Mouse (Mus musculus): Measurements from ENCODE around the gene Tuba8.

Gene Tuba8

DNA sequence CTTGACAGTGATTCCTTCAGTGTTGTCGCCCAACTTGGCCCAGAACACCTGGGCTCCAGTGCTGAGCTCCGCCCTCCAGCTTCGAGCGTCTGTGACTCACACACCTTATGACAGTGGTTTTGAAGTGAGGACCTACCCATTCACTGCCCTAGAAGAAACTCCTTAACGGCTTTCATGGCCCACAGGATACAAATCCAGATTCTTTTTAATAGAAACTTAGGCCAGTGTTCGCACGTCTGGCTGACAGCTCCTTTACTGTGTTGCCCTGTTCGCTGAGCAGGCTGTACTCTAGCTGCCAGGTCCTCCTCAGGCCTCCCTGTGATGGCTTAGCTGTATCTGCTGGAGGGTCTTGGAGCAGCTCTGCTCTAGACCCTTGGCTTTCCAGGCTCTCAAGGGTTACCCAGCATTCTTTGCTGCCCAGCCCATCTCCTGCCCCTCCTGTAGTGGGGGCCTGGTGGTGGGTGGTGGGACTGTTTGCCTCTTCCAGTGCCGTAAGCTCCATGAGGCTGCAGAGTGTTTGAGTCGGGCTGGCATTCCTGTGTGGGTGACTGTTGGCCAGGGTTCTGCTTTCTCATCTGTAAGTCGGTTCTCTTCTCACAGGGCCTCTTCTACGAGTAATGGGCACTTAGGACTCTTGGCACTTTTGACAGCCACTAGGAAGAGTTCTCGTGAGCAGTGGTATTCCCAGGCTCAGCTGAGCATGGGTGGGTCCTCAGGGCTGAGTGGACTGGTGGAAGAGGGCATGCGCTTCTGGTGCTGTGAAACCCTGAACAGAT is 15.4 kb upstream of the Tuba8 start:
- no peak for ATAC-seq (ENCODE audit: insufficient number of reproducible peaks, low FRiP score, low TSS enrichment)

DNA sequence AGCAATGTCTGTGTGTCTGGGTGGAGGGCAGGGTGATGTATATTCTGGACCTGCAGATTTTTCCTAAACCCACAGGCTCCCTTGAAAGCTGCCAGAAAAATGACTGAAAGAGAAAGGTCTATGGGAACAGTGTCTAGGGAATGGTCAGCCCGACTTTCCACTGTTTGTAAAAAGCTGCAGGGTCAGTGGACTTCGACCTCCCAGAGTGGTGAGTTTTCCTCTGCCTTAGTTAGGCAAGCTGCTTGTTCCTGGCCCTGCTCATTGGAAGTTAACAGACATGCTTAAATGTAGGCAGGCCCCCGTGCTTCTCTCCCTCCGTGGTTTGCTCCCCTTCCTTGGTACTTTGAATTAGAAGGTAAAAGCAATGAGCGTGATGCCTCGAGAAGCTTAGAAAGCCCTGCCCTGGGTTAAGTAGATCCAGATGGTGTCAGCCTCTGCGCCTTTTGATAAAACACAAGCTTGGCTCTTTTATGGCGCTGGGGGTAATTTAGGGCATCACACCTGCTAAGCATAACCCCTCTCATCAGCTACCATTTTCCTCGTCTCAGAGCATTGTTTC is 12.6 kb upstream of the Tuba8 start:
- ATAC-seq (ENCODE audit: insufficient number of reproducible peaks, low FRiP score, low TSS enrichment), result no peak

DNA sequence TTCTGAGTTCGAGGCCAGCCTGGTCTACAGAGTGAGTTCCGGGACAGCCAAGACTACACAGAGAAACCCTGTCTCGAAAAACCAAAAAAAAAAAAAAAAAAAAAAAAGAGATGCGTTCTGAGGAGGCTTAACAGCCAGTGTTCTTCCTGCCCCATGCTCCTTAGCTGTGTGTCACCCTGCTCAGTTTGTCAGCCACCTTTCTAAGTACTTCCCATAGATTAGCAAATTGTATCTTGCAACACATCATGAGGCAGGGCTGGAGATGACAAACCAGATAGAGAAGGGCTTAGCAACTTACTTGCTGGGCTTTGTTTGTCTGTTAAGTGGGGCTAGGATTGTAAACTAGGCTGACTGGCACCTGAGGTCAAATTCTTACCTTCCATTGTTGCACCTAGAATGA is 10.0 kb upstream of the Tuba8 start:
- no peak for ATAC-seq (ENCODE audit: insufficient number of reproducible peaks, low FRiP score, low TSS enrichment)

DNA sequence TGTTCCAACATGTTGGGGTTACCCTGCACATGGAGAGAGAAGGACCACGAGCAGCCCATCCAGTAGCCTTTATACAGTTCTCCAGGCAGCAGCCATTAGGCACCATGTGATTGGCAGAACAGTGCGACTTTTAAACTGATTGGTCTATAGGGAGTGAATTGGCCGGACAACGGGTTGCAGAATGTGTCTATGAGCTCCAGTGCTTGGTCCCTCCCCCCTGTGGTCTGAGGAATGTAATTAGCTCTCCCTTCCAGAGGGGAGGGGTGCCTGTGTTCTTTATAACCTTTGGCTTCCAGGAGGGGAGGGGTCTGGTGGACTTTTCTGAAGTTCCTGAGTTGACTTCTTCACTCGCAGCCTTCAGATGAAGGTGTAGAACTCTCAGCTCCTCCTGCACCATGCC is 8.5 kb upstream of the Tuba8 start:
- ATAC-seq (ENCODE audit: insufficient number of reproducible peaks, low FRiP score, low TSS enrichment), result no peak

DNA sequence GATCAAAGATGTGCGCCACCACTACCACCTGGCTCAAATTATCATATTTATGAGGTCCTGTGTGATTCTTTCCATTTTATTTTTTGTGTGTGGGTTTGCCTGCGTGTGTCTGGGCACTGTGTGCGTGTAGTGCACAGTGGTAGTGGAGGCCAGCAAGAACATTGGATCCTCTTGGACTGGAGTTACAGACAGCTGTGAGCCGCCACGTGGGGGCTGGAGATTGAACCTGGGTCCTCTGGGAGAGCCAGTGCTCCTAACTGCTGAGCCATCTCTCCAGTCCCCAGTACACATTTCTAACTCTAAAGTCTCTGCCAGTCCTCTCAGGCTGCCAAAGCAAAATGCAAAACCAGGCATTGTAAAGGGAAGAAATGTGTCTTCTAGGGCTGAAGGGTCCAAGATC is 4.0 kb upstream of the Tuba8 start:
- ATAC-seq (ENCODE audit: insufficient number of reproducible peaks, low FRiP score, low TSS enrichment), result no peak

DNA sequence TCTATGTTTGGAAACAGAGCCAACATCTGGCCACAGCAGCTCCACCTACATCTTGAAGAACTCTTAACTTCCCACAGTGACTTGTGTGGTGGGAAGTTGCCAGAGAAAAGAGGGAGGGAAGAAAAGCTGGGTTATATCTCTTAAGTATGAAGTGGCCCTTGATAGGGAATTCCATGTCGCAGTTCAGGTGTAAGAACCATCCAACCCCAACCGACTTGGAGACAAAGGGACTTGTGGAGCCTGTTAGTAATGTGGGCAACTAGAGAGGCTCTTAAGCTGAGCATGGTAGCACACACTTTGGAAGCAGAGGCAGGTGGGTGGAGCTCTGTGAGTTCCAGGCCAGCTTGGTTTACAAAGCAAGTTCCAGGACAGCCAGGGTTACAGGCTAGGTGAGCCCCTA is 912 bp upstream of the Tuba8 start:
- no peak for ATAC-seq (ENCODE audit: insufficient number of reproducible peaks, low FRiP score, low TSS enrichment)

DNA sequence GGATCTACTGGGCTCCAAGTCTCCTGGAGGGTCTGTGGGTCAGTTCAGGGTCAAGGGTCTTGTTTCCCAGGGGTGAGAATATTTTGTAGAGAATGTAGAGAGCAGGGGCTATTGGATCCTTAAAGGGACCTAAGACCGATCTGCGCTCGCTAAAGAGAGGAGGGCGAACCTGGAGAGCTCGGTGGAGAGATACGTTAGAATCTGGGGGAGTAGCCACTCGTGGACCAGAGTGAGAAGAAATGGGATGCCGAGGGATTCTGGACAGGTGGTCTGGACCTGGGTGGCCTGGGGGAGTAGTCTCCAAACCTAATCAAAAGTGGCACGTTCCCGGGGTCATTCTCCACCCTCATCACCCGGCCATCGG is 412 bp downstream of the Tuba8 start:
- peak; percentile 15; the same call in 1 of the 2 replicates for ATAC-seq (ENCODE audit: insufficient number of reproducible peaks, low FRiP score, low TSS enrichment)

DNA sequence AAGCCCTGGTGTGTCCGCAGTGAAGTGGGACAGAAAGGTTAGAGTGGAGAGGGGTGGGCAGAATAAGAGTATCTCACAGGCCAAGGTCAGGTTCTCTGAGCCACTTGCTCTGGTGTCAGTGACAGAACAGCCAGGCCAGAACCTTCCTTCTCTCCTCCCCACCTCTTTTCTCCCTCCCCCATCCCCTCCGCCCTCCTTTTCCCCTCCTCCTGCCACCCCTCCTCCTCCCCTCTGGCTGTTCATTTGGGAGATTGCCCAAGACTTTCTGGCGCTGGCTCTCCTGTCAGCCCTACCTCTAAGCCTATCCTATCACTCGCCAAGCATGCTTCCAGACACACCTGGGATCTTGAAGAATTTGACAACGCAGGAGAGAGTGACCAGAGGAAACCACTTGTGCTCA is 1.2 kb downstream of the Tuba8 start:
- ATAC-seq (ENCODE audit: insufficient number of reproducible peaks, low FRiP score, low TSS enrichment), result no peak

DNA sequence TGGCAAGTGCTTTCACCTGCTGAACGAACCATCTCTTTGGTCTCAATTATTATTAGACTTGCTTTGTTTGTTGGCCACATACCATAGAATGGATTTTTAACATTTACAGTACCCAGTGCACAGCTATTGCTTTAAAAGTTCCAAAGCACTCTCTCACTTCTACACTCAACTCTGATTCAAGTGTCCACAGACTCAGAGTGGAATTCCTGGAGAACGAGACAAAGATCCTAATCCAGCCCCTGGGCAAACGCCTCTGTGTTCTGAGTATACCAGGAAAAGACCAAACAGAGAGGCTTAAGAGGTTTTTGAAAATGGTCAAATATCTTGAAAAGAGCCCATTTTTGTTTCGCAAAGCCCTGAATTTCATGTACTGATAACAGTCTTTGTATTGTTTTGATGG is 2.5 kb downstream of the Tuba8 start:
- no peak for ATAC-seq (ENCODE audit: insufficient number of reproducible peaks, low FRiP score, low TSS enrichment)

DNA sequence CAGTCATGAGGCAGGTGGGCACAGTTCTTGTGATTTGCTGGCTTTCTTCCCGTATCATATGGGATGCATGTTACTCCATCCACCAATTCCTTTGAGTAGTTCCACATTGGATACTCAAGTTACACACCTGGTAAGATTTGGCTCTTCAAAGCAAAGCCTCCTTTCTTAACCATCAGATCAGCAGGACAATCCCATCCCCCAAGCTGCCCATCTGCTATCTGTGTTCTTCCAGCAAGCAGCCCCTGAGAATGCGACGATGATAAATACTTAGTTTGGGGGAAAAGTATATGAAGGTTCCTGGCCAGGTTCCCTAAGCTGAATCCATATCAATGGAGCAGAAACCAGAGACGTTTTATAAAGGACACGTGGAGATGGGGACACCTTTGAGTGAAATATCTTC is 3.7 kb downstream of the Tuba8 start:
- no peak for ATAC-seq (ENCODE audit: insufficient number of reproducible peaks, low FRiP score, low TSS enrichment)

DNA sequence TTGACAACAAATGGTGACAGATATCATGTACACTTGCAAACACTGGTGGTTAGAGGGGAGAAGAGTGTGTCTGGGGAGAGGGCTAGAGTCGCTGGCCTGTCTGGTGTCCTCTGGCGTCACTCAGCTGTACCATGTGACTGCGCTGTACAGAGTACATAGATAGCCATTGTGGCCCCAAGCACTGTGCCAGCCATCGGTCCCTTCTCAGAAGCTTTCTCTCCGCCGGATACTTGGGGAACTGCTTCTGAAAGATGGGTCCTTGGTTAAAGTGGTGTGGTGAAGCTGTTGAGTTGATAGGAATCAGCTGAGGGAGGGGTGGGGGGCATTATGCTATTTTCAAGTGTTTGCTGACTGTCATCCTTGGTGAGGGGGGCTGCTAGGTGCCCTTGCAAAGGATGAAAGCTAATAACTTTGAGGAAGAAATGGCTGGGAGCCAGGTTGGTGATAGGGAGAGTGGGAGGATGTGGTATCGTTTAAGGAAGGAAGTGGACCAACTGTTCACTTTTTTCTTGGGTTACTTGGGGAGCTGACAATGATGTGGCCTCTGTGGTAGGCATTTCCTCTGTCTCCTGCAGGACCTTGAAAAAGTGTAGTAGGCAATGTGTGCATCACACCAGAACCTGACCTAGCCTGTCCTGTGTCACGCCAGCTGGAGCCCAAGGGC is 4.3 kb downstream of the Tuba8 start:
- ATAC-seq (ENCODE audit: insufficient number of reproducible peaks, low FRiP score, low TSS enrichment), result no peak

DNA sequence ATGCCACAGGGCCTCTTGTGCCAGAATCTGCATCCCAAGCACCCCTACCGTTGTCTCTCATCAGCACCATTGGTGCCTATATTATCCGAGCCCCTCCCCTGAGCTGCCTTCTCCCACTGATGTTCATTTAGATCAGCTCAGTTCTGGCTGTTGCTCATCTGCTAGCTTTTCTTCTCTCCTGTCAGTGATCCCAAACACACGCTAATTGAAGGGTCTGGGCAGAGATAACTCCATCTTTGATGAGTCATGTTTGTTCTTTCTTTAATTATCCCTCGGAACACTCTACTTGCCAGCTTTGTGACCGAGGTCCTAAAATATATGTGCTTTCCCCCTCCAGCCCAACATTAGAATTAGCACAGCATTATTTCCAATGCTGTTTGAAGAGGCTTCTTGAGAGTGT is 4.8 kb downstream of the Tuba8 start:
- ATAC-seq (ENCODE audit: insufficient number of reproducible peaks, low FRiP score, low TSS enrichment), result no peak

DNA sequence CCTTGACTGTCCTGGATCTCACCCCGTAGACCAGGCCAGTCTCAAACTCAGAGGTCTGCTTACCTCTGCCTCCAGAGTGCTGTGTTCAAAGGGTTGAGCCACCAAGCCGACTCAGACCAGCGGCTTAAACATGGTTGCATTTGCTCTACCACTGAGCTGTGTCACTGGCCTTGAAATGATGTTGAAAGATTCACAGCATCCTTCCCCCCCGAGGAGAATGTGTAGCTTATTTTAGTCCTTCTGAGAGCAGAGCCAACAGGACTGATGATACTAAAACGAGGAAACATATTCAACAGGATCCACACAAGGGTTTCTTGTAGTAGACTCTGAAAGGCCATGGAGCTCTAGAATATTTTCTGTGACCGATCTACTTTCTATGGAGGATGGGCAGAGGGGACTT is 5.4 kb downstream of the Tuba8 start:
- ATAC-seq (ENCODE audit: insufficient number of reproducible peaks, low FRiP score, low TSS enrichment), result no peak

DNA sequence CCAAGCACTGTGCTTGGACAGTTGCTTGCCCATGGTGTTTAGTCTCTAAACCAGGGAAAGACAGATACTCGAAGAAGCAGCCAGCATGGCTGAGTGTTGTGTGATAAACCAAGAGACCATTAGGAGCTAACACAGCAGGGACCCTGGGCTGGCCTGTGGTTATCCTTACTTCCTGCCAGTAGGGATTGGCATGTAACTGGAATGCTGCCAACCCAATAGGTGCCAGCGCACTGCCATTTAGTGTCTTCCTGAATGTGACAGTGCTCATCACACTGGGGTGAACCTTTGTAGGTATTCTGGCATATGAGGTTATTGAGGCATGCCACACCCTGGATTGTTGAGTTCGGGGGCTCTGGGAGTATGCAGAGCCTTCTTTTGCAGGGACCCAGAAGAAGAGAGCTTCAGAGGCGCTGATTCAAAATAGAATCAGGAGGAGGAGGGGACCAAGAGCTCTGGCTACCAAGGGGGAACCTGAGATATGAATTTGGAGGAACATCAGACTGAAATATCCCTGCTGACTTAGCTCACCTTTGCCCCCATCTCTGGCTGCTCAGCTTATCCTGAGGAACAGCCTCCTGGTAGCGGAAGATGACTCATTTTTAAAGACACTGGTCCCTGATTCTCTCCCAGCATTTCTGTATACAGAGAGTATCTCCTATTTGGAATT is 6.2 kb downstream of the Tuba8 start:
- ATAC-seq (ENCODE audit: insufficient number of reproducible peaks, low FRiP score, low TSS enrichment), result no peak

DNA sequence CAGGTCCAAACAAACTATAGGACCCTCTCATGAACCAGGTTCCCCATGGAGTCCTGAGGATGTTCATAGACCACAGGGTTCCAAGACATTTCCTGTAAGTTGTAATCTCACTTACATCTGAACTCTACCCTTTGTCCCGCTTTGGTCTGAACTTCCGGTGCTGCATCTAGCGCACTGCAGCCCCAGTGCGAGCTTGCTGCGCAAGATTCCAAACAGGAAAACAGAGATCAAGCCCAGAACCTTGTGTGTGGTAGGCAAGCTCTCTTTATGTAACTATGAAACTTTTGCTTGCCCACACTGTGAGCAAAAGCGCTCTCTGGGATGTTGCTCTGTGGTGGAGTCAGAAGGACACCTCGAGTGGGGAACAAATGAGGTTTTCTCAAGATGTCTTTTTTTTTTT is 7.5 kb downstream of the Tuba8 start:
- no peak for ATAC-seq (ENCODE audit: insufficient number of reproducible peaks, low FRiP score, low TSS enrichment)

DNA sequence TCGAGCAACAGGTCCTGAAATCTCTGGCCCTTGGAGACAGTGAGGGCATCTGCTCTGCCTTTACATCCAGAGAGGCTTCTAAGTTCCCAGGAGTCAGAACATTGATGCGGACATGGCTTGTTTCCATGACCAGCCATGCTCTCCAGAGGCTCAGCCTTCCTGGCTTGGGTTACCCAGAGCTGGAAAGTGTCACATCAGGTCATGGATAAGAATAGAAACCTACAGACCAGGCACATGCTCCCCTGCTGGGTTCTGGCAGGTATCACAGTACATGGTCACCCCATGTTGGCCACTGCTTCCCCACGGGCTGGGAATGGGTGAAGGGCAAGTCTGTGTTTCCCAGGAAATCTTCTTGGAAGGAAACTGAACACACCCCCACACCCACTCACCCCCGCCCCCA is 8.9 kb downstream of the Tuba8 start:
- ATAC-seq (ENCODE audit: insufficient number of reproducible peaks, low FRiP score, low TSS enrichment), result no peak

DNA sequence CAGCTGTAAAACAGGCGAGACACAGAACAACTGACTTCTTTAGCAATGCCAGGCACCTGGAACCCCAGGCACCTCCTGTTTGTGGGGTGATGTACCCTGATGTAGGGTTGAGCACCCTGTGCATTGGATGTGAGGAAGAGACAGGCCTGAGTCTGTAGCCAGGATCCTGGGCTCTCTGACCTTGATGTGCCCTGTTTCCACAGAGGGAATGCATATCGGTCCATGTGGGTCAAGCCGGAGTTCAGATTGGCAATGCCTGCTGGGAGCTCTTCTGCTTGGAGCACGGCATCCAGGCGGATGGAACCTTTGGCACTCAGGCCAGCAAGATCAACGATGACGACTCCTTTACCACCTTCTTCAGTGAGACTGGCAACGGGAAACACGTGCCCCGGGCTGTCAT is 9.7 kb downstream of the Tuba8 start:
- ATAC-seq (ENCODE audit: insufficient number of reproducible peaks, low FRiP score, low TSS enrichment), result no peak

DNA sequence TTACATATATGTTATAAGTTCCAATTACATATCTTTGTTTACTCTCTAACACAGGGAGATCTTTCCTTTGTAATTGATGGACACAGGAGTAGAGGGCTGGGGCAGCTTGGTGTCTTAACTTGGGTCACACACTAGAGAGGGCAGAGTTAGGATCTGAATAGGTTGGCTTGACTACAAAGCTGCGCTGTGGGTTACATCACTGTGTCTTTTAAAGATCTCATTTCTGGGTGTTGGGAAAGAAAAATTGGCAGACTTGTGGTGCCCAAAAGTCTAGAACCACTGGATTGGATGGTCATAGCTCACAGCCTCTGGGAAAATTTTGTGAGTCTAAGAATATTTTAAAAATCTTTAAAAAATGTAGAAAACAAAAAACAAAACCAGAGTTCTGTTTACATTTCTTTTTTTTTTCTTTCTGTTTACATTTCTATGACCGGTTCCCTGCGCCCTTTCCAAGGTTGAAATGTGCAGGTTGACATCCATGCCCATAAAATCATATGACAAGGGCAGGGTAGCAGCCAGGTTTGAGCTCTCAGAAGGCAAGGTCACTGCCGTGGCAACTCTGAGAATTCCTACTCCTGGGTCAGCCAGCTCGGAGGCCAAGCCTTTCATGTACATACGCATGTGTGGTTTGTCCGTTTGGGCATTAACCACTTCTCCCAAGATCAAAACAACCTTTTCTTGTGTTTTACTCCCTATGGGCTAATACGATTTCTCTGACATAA is 11.5 kb downstream of the Tuba8 start:
- no peak for ATAC-seq (ENCODE audit: insufficient number of reproducible peaks, low FRiP score, low TSS enrichment)

DNA sequence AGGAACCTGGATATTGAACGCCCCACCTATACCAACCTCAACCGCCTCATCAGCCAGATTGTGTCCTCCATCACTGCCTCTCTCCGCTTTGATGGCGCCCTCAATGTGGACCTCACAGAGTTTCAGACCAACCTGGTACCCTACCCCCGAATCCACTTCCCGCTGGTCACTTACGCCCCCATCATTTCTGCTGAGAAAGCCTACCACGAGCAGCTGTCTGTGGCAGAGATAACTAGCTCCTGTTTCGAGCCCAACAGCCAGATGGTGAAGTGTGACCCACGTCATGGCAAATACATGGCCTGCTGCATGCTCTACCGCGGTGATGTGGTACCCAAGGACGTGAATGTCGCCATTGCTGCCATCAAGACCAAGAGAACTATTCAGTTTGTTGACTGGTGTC is 12.5 kb downstream of the Tuba8 start:
- ATAC-seq (ENCODE audit: insufficient number of reproducible peaks, low FRiP score, low TSS enrichment), result no peak

DNA sequence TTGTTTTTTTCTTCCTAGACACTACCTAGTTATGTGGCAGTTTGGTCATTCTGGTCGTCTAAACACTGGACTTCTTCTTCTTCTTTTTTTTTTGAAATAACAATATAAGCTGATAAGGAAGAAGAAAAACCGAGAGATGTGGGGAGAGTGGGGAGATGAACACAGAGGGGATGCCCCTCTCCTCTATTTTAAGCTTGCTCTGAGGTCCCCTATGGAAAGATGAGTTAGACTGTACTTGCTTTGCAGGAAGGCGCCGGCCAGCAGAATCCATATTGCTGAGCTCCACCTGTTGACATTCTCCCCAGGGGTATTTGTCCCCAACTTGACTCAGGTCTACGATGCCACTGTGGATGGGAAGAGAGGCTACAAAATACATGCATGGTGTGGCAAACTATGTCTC is 13.6 kb downstream of the Tuba8 start:
- ATAC-seq (ENCODE audit: insufficient number of reproducible peaks, low FRiP score, low TSS enrichment), result no peak

DNA sequence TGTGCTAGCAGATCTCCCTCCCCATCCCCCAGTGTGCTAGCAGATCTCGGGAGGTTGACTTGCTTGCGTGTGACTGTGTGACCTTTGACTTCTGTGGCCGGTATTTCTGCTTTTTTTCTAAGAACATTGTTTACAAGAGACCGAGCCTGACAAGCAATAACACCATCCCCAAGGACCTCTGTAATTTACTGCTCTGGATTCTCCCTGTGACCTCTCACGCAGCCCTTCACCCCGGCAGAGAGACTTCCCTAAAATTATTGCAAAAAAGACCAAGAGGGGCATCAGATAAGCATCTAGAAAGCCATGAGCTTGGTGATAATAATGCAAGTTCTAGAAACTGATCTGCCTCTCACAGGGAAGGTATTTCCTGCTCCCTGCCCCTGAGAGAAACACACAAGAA is 14.5 kb downstream of the Tuba8 start:
- no peak for ATAC-seq (ENCODE audit: insufficient number of reproducible peaks, low FRiP score, low TSS enrichment)
